Mouse (Mus musculus) lung, embryonic 15.5 days (tissue): ENCODE data around the gene Fgf6. TPM values are rescaled to one million over a fixed set of nuclear protein-coding genes. Genes with fewer than 3 reads are reported as not detected.

Source experiments
- ATAC-seq: fragments of 200-750 bp; cut with Nextera tagmentation; 2 replicates; pipeline ENCODE4 v1.8.0; 2017; ENCODE audit warnings: moderate number of reproducible peaks, borderline replicate concordance; ENCODE audit not compliant: low FRiP score, low TSS enrichment; ENCODE audit errors: extremely low read depth
- H3K27ac ChIP-seq: fragments of 300-500 bp; sonication (generic); 2 replicates; pipeline ENCODE4 v1.5.1; 2015; ENCODE audit warnings: moderate library complexity, mild to moderate bottlenecking, inconsistent platforms
- H3K27me3 ChIP-seq: fragments of 300-500 bp; sonication (generic); 2 replicates; pipeline ENCODE4 v1.6.1; 2015; ENCODE audit warnings: inconsistent platforms
- H3K36me3 ChIP-seq: fragments of 300-500 bp; sonication (generic); 2 replicates; pipeline ENCODE4 v1.6.1; 2015; ENCODE audit warnings: inconsistent platforms
- H3K4me1 ChIP-seq: fragments of 300-500 bp; sonication (generic); 2 replicates; pipeline ENCODE4 v1.6.1; 2015; ENCODE audit warnings: inconsistent platforms
- H3K4me2 ChIP-seq: fragments of 300-500 bp; sonication (generic); 2 replicates; pipeline ENCODE4 v1.6.1; 2015; ENCODE audit warnings: inconsistent platforms, mild to moderate bottlenecking, moderate library complexity
- H3K4me3 ChIP-seq: fragments of 300-500 bp; sonication (generic); 2 replicates; pipeline ENCODE4 v1.5.1; 2015; ENCODE audit warnings: mild to moderate bottlenecking, inconsistent platforms
- H3K9ac ChIP-seq: fragments of 300-500 bp; sonication (generic); 2 replicates; pipeline ENCODE4 v1.6.1; 2015; ENCODE audit warnings: inconsistent platforms
- H3K9me3 ChIP-seq: fragments of 300-500 bp; sonication (generic); 2 replicates; pipeline ENCODE4 v1.6.1; 2016; ENCODE audit warnings: inconsistent platforms
- whole genome bisulfite sequencing: fragments of 180-500 bp; shearing (Covaris S2); methylation state at CpG from one replicate; pipeline ENCODE4 v1.1.7; 2015; 5-methylcytosine and 5-hydroxymethylcytosine counted together
- polyA plus RNA-seq: library from polyadenylated mRNA; unstranded; fragments of >200 nt; fragmentation: Nextera tagmentation; extraction: Ambion mirVana; gene quantifications from 2 replicates; pipeline ENCODE4 v1.2.1, GENCODE M21; 2015

Fgf6 gene
- polyA plus RNA-seq, 1 experiment from 2014 or later: not detected

DNA sequence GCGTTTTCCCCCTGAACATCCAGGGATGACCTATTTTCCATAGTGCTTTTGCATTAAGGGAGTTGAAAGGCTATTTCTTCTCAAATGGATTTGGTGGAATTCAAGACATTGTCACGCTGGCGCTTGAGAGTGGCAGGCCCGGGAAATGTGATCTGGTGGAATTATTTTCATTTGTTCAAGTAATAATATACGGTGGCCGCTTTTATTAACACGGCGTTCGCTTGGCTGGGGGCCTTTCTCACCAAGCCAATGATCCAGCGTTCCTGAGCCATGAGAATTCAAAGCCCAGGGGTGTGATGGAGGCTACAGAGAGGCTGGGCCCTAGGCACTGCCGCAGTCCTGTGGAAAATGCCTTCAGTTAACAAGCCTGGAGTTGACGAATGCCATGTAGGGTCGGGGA is 5.0 kb downstream of the Fgf6 start:
- H3K9me3 ChIP-seq: no peaks in the 10 kb centered on the region
- 15% methylated on average over 13 of the region's 13 CpGs for WGBS
- H3K9ac ChIP-seq: no peak overlapping the region
- peaks cover 39% of the 10 kb centered on the region for H3K27me3 ChIP-seq
- H3K36me3 ChIP-seq: no peaks in the 10 kb centered on the region
- no peak overlapping the region for H3K27ac ChIP-seq
- no peak for ATAC-seq
- H3K4me2 ChIP-seq: no peak overlapping the region
- H3K4me3 ChIP-seq: no peak overlapping the region
- H3K4me1 ChIP-seq: no peaks in the 10 kb centered on the region

GRCm38 (mm10) chr6:127024836-127025235 is 9.4 kb downstream of the Fgf6 start:
- H3K4me2 ChIP-seq: no peak overlapping the region
- H3K27me3 ChIP-seq: peaks cover 30% of the 10 kb centered on the region
- H3K36me3 ChIP-seq: no peaks in the 10 kb centered on the region
- H3K9ac ChIP-seq: no peak overlapping the region
- no peaks in the 10 kb centered on the region for H3K9me3 ChIP-seq
- no peak overlapping the region for H3K4me3 ChIP-seq
- ATAC-seq: no peak
- H3K4me1 ChIP-seq: no peaks in the 10 kb centered on the region
- no peak overlapping the region for H3K27ac ChIP-seq
- 66% methylated on average over 7 of the region's 7 CpGs for WGBS

- H3K9ac ChIP-seq: no peak overlapping the region
- WGBS: 12% methylated on average over 10 of the region's 10 CpGs
- peak overlapping the region; percentile 35 for H3K4me3 ChIP-seq
- H3K9me3 ChIP-seq: no peaks in the 10 kb centered on the region
- no peaks in the 10 kb centered on the region for H3K27me3 ChIP-seq
- no peaks in the 10 kb centered on the region for H3K36me3 ChIP-seq
- peak; percentile 70; the same call in 1 of the 2 replicates for ATAC-seq
- peak overlapping the region; percentile 52 for H3K4me2 ChIP-seq
- H3K27ac ChIP-seq: no peak overlapping the region
- H3K4me1 ChIP-seq: peaks cover 7% of the 10 kb centered on the region; the same call in 1 of the 2 replicates
These were observed 19.4 kb downstream of the Fgf6 start for GRCm38 (mm10) chr6:127034760-127035159.

DNA sequence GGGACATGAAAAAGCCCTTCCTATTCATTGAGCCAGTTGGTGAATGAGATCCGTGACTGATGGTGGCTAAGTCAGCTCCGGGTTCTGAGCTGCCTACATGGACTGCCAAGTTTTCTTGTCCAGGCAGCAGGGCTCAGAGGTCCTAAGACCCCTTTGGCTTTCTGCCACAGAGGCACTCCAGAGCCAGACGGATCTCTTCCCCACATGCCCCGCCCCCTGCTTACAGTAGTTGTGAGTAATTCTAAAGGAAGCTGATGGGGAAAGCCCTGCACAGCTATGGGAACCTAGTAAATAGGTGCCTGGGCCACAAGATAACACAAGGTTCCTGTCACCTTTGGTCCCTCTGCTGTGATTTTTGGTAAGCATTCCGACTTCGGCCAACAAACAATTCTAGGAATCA is 29.5 kb downstream of the Fgf6 start:
- no peak overlapping the region for H3K4me2 ChIP-seq
- peaks cover 8% of the 10 kb centered on the region; the same call in 1 of the 2 replicates for H3K4me1 ChIP-seq
- H3K27me3 ChIP-seq: no peaks in the 10 kb centered on the region
- no peaks in the 10 kb centered on the region for H3K9me3 ChIP-seq
- no peak overlapping the region for H3K9ac ChIP-seq
- no peak overlapping the region for H3K27ac ChIP-seq
- WGBS: 28% methylated on average over 6 of the region's 6 CpGs
- H3K4me3 ChIP-seq: no peak overlapping the region
- H3K36me3 ChIP-seq: no peaks in the 10 kb centered on the region
- ATAC-seq: peak; percentile 82; the same call in 1 of the 2 replicates

GRCm38 (mm10) chr6:127050847-127051246 is 35.5 kb downstream of the Fgf6 start:
- H3K4me2 ChIP-seq: no peak overlapping the region
- no peaks in the 10 kb centered on the region for H3K36me3 ChIP-seq
- 67% methylated on average over 4 of the region's 4 CpGs for WGBS
- no peak for ATAC-seq
- H3K27ac ChIP-seq: no peak overlapping the region
- H3K4me3 ChIP-seq: no peak overlapping the region
- H3K27me3 ChIP-seq: no peaks in the 10 kb centered on the region
- H3K9ac ChIP-seq: no peak overlapping the region
- no peaks in the 10 kb centered on the region for H3K4me1 ChIP-seq
- no peaks in the 10 kb centered on the region for H3K9me3 ChIP-seq

GRCm38 (mm10) chr6:127056990-127057588 is 41.7 kb downstream of the Fgf6 start:
- H3K9ac ChIP-seq: no peak overlapping the region
- no peak overlapping the region for H3K27ac ChIP-seq
- ATAC-seq: no peak
- H3K36me3 ChIP-seq: no peaks in the 10 kb centered on the region
- no peak overlapping the region for H3K4me3 ChIP-seq
- no peak overlapping the region for H3K4me2 ChIP-seq
- H3K9me3 ChIP-seq: no peaks in the 10 kb centered on the region
- no peaks in the 10 kb centered on the region for H3K27me3 ChIP-seq
- 43% methylated on average over 12 of the region's 12 CpGs for WGBS
- H3K4me1 ChIP-seq: no peaks in the 10 kb centered on the region

- Histone ChIP-seq H3K27ac (no peak overlapping the region), H3K9ac (no peak overlapping the region), H3K4me2 (no peak overlapping the region), H3K4me3 (no peak overlapping the region), H3K27me3 (no peaks in the 10 kb centered on the region), H3K4me1 (peaks cover 4% of the 10 kb centered on the region; the same call in 1 of the 2 replicates), H3K9me3 (no peaks in the 10 kb centered on the region), H3K36me3 (no peaks in the 10 kb centered on the region)
- 80% methylated on average over 4 of the region's 4 CpGs for WGBS
- no peak for ATAC-seq
These were observed 44.6 kb downstream of the Fgf6 start for GRCm38 (mm10) chr6:127059975-127060374.

DNA sequence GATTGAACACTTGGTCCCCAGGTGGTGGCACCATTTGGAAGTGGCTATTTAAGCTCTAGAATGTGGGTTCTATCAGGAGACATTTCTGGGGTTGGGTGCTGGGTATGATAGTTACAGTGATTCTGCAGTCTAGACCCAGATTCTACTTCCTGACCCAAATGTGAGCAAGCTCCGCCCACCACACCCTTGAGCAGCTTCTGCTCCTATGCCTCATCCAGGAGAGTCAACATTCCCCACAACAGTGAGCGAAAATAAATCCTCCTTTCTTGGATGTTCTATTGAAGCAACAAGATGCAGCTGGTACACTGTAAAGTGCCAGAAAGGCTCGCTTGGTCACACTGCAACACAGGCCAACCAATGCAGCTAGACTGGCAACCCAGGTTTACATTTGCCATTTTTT is 48.5 kb downstream of the Fgf6 start:
- Histone ChIP-seq H3K27me3 (no peaks in the 10 kb centered on the region), H3K9me3 (no peaks in the 10 kb centered on the region), H3K9ac (no peak overlapping the region), H3K4me2 (no peak overlapping the region), H3K4me1 (peaks cover 4% of the 10 kb centered on the region; the same call in 1 of the 2 replicates), H3K4me3 (no peak overlapping the region), H3K36me3 (no peaks in the 10 kb centered on the region), H3K27ac (no peak overlapping the region)
- WGBS: 85% methylated on average over 3 of the region's 3 CpGs
- no peak for ATAC-seq

GRCm38 (mm10) chr6:127064815-127065214 is 49.4 kb downstream of the Fgf6 start:
- H3K27ac ChIP-seq: no peak overlapping the region
- WGBS: 3% methylated on average over 14 of the region's 14 CpGs

GRCm38 (mm10) chr6:127072817-127073216 is 57.4 kb downstream of the Fgf6 start, which contains the start of gene Fgf23:
Fgf23 (plus strand) TSS chr6:127072902.
- Histone ChIP-seq H3K36me3 (no peaks in the 10 kb centered on the region), H3K9ac (no peak within 1 kb of the TSS), H3K9me3 (no peaks in the 10 kb centered on the region), H3K27me3 (peaks cover 10% of the 10 kb centered on the region), H3K4me1 (no peaks in the 10 kb centered on the region), H3K27ac (no peak within 1 kb of the TSS), H3K4me2 (peak within 1 kb of the TSS; percentile 20; the same call in 1 of the 2 replicates), H3K4me3 (no peak within 1 kb of the TSS)
- peak; percentile 96 for ATAC-seq
- 3% methylated on average over 5 of the region's 5 CpGs for WGBS

More at GRCm38 (mm10) chr6:127064815-127065214, 49.4 kb downstream of the Fgf6 start:
- Histone ChIP-seq H3K4me3 (0 out of 2 replicates have a peak overlapping the region, but pooled peaks have one; percentile 0), H3K4me2 (peak overlapping the region; percentile 33), H3K9me3 (no peaks in the 10 kb centered on the region), H3K36me3 (no peaks in the 10 kb centered on the region), H3K27me3 (no peaks in the 10 kb centered on the region), H3K4me1 (peaks cover 4% of the 10 kb centered on the region; the same call in 1 of the 2 replicates), H3K9ac (no peak overlapping the region)
- ATAC-seq: no peak
